Mouse (Mus musculus) lung, postnatal 0 days (tissue): ENCODE measurements around the gene Rab17.

Source experiments
- CTCF ChIP-seq: IDR thresholded peaks from 2 replicates; pipeline ENCODE4 v1.5.1; 2016; ENCODE audit warnings: antibody characterized with exemption, mild to moderate bottlenecking
- EP300 ChIP-seq: IDR thresholded peaks from 2 replicates; pipeline ENCODE4 v1.6.1; 2016; ENCODE audit warnings: antibody characterized with exemption, mild to moderate bottlenecking, control low read depth

GRCm38 (mm10) chr1:90967583-90967982 is 1.9 kb downstream of the Rab17 start:
- TF ChIP-seq CTCF (no peak), EP300 (no peak)
